Mouse (Mus musculus) cortical plate, adult 2 months (tissue): ENCODE data around the gene Zfp787. TPM values are rescaled to one million over a fixed set of nuclear protein-coding genes. Genes with fewer than 3 reads are reported as not detected.
"Not testable (repeated sequence)": the region's sequence is repeated elsewhere in the genome, so short reads cannot be mapped to it uniquely, and the experiment has no call there.

Experiments
- H3K27ac ChIP-seq: fragments of 200-500 bp; 2 replicates; pipeline ENCODE4 v1.5.1; 2012; ENCODE audit warnings: low read length, control low read depth, inconsistent platforms; ENCODE audit not compliant: insufficient read depth
- H3K4me1 ChIP-seq: fragments of 200-500 bp; 2 replicates; pipeline ENCODE4 v1.6.1; 2011; ENCODE audit warnings: low read length; ENCODE audit not compliant: control insufficient read depth, insufficient read depth
- H3K4me3 ChIP-seq: fragments of 200-500 bp; 2 replicates; pipeline ENCODE4 v1.5.1; 2011; ENCODE audit warnings: mild to moderate bottlenecking, low read length, control low read depth; ENCODE audit not compliant: insufficient read depth
- CTCF ChIP-seq: fragments of 200-500 bp; IDR thresholded peaks from 2 replicates; pipeline ENCODE4 v1.5.1; 2011; ENCODE audit warnings: mild to moderate bottlenecking, control low read depth, low read length; ENCODE audit not compliant: insufficient read depth; ENCODE audit errors: extremely low read depth
- POLR2A ChIP-seq: fragments of 200-500 bp; IDR thresholded peaks from 2 replicates; pipeline ENCODE4 v1.6.1; 2011; ENCODE audit warnings: mild to moderate bottlenecking, low read length, control low read depth; ENCODE audit not compliant: insufficient read depth; ENCODE audit errors: extremely low read depth
- polyA plus RNA-seq: library from polyadenylated mRNA; depleted of rRNA; stranded (reverse); fragments of >200 nt; gene quantifications from 2 replicates; pipeline ENCODE4 v1.2.3, GENCODE M21; 2012

Gene Zfp787
- polyA plus RNA-seq, 1 experiment = 37.9 TPM

DNA sequence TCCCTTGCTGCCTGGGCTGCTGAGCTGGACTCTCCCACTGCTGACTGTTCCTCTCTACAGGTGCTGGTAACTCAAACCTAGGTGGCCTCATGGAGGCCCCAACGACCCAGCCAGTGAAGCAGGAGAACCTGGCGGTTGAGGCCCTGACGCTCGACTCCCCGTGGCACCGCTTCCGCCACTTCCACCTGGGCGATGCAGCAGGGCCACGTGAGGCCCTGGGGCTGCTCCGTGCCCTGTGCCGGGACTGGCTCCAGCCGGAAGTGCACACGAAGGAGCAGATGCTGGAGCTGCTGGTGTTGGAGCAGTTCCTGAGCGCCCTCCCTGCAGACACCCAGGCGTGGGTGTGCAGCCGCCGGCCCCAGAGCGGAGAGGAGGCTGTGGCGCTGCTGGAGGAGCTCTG is 28.0 kb upstream of the Zfp787 start:
- Histone ChIP-seq H3K27ac (no peak overlapping the region), H3K4me1 (no peaks in the 10 kb centered on the region; the same call in 1 of the 2 replicates), H3K4me3 (no peak overlapping the region)
- TF ChIP-seq CTCF = no peak

DNA sequence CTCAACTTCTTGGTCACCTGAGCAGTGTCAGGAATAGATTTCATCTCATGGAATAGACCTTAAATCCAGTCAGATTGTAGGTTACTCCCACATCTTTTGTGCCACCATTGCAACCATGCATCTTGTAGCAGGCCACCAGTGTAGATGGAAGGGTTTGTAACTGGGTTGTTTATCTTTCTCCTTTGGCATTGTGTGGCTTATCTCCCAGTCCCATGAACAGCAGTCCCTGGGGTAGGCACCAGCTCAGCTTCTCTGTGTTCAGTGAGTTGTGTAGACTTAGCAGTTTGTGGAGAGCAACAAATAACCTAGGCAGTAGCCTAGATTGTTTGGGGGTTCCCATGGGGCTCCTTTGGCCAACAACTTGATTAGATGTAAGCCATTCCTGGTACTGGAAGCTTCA is 27.1 kb upstream of the Zfp787 start:
- no peak overlapping the region for H3K4me3 ChIP-seq
- TF ChIP-seq POLR2A = no peak
- no peak for TF ChIP-seq CTCF
- H3K27ac ChIP-seq = no peak overlapping the region
- H3K4me1 ChIP-seq = no peaks in the 10 kb centered on the region; the same call in 1 of the 2 replicates

DNA sequence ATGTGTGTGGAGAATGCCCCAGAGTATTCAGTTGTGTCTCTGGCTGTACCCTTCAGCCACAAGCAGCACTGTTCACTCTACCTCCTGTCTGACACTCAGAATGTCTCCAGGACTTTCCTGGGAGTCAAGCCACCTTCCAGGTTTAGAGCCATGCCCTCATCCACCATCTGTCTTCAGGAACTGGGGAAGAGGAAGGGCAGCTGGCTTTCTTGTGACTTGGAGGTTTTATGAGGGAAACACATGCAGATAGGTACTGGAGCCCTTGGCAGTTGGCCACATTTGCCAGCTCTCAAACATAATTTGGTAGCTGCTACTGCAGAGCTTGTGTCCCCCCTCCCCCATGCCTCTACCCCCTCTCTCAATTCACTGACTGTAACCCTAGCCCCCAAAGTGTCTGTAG is 23.2 kb upstream of the Zfp787 start:
- TF ChIP-seq CTCF = no peak
- Histone ChIP-seq H3K4me1 (no peaks in the 10 kb centered on the region; the same call in 1 of the 2 replicates), H3K4me3 (no peak overlapping the region), H3K27ac (no peak overlapping the region)

DNA sequence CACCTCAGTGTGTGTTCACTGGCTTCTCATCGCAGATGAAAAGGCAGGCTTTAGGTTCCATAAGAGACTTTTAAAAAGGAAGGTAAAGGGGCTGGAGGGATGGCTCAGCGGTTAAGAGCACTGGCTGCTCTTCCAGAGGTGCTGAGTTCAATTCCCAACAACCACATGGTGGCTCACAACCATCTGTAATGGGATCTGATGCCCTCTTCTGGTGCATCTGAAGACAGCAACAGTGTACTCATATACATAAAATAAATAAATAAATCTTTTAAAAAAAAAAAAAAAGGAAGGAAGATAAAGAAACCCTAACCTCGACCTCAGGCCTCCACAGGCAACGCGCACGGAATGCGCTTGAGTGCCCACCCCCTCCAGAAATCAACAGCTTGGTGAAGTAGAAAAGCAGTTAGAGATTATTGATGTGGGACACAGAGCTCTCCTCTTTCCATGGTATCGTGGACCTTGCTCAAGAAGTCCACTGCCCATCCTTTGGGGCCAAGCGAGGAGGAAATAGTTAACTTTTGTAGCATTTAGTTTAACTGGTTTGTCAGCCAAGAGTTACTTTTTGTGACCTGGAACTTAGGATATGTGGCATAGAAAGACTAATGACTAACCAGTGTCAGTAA is 18.7 kb upstream of the Zfp787 start:
- H3K27ac ChIP-seq, H3K4me3 ChIP-seq, H3K4me1 ChIP-seq: not testable (repeated sequence)

DNA sequence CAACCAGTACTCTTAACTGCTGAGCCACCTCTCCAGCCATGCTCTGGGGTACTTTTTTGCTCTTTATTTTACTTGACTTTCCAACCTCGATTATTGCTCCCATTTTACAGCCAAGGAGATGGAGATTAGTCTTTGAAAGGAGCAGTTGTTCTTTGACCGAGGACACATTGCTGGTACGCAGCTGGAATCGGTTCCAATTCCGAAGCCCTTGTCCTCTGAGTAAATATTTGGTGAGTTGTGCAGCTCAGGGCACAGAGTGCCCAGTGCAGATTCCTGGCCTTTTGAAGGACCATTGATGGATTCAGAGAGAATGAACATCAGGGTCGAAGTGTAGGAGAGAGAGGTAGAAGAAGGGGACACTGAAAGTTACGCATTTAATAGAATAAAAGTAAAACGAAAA is 18.1 kb upstream of the Zfp787 start:
- TF ChIP-seq CTCF (no peak), POLR2A (no peak)
- Histone ChIP-seq H3K4me1 (peaks cover 3% of the 10 kb centered on the region), H3K4me3 (no peak overlapping the region), H3K27ac (no peak overlapping the region)

DNA sequence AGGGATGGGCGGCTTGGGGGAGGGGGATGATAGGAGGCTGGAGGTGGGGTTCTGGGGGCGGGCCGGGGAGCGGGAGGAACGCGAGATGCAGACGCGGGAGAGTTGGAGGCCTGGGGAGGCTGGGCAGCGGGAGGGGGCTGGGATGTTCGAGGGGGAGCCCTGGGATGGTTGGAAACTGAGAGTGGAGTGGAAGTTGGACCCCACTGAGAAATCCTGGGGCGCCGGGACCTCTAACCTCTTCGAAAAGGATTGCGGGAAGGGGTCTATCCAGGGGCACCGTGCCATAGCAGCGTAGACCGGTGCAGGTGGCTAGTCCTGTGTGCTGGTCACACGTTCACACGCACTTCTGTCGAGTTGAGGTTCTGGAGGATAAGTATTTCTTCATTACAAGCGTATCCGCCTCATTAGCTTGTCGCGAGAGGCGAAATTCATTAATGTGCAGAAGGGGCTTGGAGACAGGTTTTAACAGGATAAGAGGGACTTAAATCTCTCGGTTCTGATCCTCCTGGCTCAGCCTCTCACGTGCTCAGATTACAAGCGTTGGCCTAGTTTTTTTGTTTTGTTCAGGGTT is 17.0 kb upstream of the Zfp787 start:
- Histone ChIP-seq H3K4me1 (peaks cover 3% of the 10 kb centered on the region), H3K27ac (peak overlapping the region; percentile 31; the same call in 1 of the 2 replicates), H3K4me3 (peak overlapping the region; percentile 48)
- no peak for TF ChIP-seq POLR2A
- no peak for TF ChIP-seq CTCF

DNA sequence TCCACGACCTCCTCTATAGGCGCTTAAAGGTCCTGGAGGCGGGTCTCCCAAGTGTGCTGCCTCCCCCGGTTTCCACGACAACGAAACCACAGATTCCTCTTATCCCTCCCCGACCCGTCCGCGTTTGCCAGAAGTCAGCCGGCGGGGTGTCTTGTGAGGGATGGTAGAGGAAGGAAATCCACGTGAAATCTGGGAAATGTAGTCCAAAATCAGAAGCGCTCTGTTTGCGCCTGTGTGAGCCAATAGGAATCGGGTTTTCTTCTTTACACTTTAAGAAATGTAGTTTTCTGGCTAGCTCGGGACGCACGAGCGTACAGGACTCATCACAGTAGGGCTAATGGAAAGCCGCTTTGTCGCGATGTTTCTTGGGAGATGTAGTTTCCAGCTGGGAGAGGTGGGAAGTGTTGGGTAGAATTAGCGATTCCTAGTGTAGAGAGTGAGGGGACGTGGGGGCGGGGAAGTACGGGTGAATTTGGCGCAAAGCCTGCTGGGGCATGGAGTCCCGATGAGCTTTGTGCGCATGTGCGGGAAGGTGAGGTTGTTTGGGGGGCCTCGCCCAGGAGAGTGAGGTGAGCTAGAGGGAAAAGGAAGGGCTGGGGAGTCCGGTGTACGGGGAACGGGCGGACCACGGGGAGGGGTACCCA is 16.3 kb upstream of the Zfp787 start, which contains the start of gene Zfp444:
TSS of gene Zfp444 (plus strand) at position 221 of the 644 bp plus-strand sequence.
- Histone ChIP-seq H3K4me3 (peak within 1 kb of the TSS; percentile 48), H3K4me1 (peaks cover 3% of the 10 kb centered on the region), H3K27ac (peak within 1 kb of the TSS; percentile 56)
- TF ChIP-seq CTCF (no peak), POLR2A (peak; percentile 47)

DNA sequence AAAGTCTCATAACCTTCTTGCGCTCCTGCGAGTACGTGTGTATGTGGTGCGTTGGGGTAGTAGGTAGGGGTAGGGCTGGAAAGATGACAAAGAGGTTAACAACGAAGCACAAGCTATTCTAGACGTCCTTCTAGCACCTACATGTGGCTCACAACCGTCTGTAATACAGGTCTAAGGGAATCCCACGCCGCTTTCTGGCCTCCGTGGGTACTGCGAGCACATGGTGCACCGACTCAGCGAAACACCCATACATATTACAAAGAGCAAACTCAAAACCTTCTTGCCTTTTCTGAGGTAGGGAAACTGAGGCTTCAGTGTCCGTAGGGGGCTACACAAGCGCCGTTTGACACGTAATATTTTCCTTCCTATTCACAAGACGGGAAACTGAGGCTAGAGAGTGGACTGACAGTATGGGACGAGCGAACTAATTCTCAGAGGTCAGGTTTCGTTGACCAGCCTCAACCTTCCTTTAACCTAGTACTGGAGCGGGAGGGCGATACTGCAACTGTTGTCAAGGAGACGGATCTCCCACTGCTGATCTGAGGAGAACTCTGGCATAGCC is 15.7 kb upstream of the Zfp787 start:
- peak; percentile 37; the same call in 1 of the 2 replicates for TF ChIP-seq CTCF
- TF ChIP-seq POLR2A = no peak; the same call in 1 of the 2 replicates
- Histone ChIP-seq H3K4me1 (peaks cover 3% of the 10 kb centered on the region), H3K27ac (peak overlapping the region; percentile 56), H3K4me3 (peak overlapping the region; percentile 48)

DNA sequence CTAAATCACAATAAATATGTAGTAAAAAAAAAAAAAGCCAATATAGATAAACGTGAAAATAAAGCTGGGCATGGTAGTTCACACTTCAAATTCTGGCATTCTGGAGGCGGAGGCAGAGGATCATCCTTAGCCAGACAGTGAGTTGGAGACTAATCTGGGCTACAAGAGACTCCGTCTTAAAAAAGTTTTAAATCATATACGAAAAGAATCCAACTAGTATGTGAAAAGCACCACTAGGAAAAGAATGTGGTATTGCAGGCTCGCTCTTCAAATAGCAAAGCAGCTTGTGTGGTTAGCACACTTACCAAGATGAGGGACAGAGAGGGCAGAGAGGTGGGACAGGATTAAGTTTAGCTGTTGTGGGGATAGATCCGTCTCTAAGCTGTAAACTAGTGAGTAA is 15.1 kb upstream of the Zfp787 start:
- H3K4me3 ChIP-seq = peak overlapping the region; percentile 48; the same call in 1 of the 2 replicates
- H3K4me1 ChIP-seq = peaks cover 3% of the 10 kb centered on the region
- TF ChIP-seq CTCF (no peak), POLR2A (no peak)

DNA sequence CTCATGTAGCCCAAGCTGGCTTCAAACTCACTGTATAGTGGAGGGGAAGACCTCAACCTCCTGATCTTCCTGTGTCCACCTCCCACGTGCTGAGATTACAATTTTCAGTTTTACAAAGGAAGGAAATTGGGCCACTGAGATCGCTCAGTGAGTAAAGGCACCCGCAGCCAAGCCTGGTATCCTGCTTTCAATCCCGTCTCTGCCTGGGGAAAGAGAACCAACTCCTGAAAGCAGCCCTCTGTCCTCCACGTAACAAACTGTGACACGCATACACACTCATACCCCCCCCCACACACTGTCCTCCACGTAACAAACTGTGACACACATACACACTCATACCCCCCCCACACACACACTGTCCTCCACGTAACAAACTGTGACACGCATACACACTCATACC is 14.6 kb upstream of the Zfp787 start:
- Histone ChIP-seq H3K4me1 (peaks cover 3% of the 10 kb centered on the region), H3K4me3 (no peak overlapping the region), H3K27ac (no peak overlapping the region)
- TF ChIP-seq POLR2A (no peak), CTCF (no peak)

More for the DNA sequence above, 15.1 kb upstream of the Zfp787 start:
- peak overlapping the region; percentile 56; the same call in 1 of the 2 replicates for H3K27ac ChIP-seq
